Mouse (Mus musculus): ENCODE results near the gene Wdr34.

Gene Wdr34

DNA sequence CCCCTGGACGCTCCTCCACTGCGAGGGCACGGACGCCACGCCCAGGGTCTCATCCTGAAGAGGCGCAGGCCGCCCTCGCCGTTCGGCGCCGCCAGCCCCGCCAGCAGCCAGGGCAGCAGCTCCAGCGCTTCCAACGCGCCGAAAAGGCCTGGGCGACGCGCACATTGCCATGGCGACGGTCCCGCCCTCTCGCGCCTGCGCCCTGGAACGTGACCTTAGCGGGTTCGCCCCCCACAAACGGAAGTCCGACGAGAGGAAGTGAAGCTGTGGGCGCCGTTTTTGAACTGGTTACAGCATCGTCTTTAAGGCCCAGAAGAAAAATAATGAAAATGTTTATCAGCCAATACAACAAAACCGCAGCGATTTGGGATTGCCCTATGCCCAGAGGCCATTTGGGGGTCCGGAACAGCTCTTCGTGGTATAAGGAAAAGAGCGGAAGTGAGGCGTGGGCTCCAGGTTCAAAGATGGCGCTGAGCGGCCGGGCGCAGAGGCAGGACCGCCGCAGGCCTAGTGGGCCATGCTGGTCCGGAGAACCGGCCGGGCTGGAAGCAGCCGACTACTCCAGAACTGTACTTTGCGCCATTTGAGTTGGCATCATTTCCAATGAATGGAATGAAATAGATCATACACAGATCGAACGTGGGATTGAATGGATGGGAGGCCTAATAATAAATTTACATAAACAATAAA, at the start of gene Wdr34:
TSS of gene Wdr34 (minus strand) at position 183 of the 690 bp plus-strand sequence.
- peak; percentile 98 to 99 for DNase-seq

- peak; percentile 48 to 75 for DNase-seq
Observed at GRCm38 (mm10) chr2:30095882-30096527, 47.3 kb upstream of the Wdr34 start.

DNA sequence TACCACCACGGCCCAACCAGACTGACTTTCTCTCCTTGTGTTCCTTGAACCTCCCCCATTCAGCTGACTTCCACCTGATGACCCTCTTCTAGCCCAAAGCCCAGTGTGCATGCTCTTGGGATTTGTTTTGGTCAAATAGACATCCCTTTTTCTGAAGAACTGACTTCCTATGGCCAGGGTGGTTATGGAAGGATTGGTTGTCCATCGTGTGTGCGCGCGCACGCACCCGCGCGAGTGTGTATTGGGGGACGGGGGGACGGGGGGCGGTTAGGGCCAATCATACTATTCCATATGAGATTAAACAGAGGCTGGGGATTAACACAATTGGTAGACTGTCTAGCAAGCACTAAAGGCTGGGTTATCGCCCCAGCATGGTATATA, 45.5 kb upstream of the Wdr34 start:
- no peak for DNase-seq

DNA sequence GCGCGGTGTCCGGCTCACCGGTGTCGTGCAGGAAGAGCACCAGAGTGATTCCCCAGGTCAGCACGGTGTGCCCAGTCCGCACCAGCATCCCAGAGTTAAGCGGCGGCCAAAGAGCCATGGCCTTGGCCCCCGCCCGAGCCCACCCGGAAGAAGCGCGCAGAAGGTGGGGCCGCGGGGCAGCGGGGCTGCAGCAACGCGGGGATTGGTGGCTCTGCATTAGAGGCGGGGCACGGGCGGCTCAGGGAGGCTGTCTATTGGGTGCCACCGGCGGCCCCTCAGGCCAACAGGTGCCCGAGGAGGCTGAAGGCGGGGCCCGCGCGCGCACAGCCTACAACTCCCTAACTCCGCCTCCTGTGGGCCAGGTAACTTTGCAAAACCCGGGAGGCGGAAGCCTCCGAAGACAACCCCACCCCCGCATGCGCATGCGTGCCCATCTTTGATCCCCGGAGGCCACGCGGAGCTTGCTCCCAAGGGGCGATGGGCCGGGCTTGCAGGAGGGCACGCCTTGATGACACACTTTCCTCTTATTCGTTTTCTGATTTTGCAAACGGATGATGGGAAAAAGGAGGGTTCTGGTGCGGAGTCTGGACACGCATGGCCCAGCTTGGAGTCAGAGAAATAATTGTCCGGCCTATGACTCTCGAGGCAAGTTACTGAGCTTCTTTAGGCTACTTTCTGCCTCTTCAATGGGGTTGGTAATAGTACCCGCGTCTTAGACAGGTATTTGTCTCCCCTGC, 45.0 kb upstream of the Wdr34 start, which contains the start of gene Zdhhc12:
TSS of gene Zdhhc12 (minus strand) at position 178 of the 737 bp plus-strand sequence.
- DNase-seq, result peak; percentile 92 to 95

GRCm38 (mm10) chr2:30092280-30092918, 43.7 kb upstream of the Wdr34 start:
- no peak for DNase-seq

DNA sequence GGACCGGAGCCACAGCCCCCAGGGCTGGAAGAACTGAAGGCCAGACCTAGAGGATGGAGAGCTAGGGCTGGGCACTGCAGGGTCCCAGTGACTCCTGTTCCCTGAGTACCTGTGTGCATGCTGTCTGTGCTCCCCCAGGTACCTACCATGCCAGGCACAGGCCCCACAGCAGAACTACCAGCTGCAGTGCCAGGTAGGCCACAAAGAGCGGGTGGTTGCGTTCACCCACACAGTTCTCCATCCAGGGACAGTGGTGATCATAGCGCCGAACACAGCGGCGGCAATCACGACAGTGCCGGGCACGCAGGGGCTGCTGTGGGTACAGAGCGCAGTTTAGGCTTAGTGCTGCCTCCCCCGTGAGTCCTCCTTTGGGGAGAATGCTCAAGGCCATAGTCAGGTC, 42.8 kb upstream of the Wdr34 start:
- no peak for DNase-seq

DNA sequence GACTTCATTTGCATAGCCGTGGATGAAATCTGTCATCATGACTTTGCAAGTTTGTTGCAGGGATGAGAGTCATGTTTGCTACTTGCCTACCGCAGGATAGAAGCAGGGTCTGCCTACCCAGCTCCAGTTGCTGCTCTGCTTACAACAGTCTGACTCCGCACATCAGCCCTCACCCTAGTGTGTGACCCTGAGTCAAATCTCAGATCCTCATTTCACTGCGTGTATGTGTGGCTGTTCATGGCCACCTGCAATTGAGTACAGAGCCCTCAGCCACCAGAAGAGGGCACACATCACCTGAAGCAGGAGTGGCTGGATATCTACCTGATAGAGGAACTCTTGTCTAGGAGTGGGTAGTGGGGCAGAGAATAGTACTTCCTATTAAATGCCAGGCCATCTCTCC, 38.6 kb upstream of the Wdr34 start:
- no peak for DNase-seq

GRCm38 (mm10) chr2:30084632-30085031, 36.0 kb upstream of the Wdr34 start:
- no peak for DNase-seq

GRCm38 (mm10) chr2:30084113-30084512, 35.4 kb upstream of the Wdr34 start:
- DNase-seq, result no peak

DNA sequence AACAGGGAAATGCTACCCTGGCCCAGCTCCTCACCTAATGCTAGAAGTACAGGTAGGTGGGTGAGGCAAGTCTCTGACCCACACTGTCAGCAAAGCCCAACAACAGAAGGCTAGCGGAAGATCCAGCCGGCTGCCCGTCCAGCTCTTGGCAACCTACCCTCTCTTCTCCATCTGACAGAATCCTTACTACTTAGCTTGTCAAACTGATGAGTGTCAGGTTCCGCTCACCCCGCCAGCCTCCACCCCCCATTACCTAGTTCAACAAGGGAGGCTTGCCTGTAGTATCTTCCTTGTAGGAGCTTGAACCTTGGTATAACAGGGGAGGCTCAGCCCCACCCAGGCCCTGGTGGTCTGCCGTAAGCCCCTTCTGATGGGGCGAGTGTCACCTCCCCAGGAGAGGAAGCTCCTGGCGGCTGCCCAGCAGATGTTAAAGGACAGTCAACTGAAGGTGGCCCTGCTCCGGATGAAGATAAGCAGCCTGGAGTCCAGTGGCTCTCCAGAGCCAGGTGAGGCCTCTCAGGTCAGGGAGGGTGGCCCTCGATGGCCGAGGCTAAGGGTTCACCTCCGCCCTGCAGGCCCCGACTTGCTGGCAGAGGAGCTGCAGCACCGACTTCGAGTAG, 31.6 kb upstream of the Wdr34 start:
- no peak for DNase-seq

DNA sequence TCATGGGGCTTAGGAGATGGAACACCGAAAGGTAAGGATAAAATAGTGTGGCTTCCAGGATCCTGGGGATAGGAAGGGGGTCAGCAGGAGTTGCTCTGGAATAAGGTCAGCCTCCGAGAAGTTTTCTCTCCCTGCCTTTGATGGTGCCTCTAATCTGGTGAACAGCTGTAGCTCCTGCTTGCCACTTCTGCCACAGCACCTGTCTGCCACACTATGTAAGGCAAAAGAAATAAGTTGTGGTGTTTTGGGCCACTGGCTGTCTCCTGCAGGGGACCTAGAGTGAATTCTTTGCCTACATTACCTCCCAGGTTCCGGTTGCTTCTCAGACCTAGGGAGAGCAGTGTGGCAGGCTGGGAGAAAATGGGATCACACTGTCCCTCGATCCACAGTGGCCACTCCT, 30.1 kb upstream of the Wdr34 start:
- DNase-seq, result no peak

GRCm38 (mm10) chr2:30078349-30078712, 29.6 kb upstream of the Wdr34 start:
- no peak for DNase-seq

- DNase-seq, result peak; percentile 85 to 90
Observed at GRCm38 (mm10) chr2:30077502-30078348, 29.0 kb upstream of the Wdr34 start, which contains the start of gene Pkn3. Pkn3 (plus strand) TSS chr2:30077684.

GRCm38 (mm10) chr2:30076959-30077358, 28.3 kb upstream of the Wdr34 start:
- DNase-seq, result no peak

DNA sequence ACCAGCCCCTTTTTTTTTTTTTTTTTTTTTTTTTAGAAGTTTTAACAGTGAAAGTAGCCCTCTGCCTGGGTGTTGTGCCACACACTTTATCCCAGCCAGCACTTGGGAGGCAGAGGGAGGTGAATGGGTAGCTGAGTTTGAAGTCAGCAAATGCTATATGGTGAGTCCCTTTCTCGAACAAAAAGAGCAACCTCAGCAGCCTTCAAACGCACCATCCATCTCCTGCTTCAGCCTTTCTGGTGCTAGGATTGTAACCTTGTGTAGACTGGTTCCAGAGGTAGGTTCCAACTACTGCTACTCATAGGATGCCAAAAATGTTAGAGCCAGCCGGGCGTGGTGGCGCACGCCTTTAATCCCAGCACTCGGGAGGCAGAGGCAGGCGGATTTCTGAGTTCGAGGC, 27.8 kb upstream of the Wdr34 start:
- DNase-seq, result no peak

GRCm38 (mm10) chr2:30075625-30076024, 26.9 kb upstream of the Wdr34 start:
- no peak for DNase-seq

- DNase-seq, result no peak
Observed at GRCm38 (mm10) chr2:30073285-30073684, 24.6 kb upstream of the Wdr34 start.

DNA sequence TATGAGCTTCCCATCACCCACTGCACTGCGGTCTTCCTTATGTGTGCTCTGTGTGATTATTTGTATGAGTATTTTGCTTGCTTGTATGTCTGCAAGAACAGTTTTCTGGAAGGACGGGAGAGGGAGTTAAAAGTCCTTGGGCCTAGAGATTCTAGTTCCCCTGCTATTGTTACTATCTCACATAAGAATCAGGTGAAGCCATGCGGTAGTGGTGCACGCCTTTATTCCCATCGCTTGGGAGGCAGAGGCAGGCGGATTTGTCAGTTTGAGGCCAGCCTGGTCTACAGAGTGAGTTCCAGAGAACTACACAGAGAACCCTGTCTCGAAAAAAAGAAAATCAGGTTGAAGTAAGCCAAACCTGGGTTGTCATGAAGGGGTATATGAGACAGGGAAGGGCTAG, 24.2 kb upstream of the Wdr34 start:
- no peak for DNase-seq

DNA sequence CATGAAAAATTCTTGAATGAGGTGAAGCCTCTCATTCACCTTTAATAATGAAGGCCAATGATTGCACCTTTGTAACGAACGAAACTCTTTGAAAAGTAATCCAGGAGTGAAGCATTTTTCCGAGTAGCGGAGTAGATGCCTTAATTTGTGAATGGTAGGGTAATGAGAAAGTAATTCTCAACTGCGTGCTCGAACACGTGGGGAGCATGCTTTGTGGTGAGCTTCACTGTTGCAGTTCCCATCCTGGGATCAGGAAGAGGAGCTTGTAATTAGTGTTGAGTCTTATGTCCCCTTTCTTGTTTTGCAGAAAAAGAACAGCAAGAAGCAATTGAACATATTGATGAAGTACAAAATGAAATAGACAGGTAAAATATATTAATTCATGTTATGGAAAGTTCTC, 19.3 kb upstream of the Wdr34 start:
- no peak for DNase-seq

DNA sequence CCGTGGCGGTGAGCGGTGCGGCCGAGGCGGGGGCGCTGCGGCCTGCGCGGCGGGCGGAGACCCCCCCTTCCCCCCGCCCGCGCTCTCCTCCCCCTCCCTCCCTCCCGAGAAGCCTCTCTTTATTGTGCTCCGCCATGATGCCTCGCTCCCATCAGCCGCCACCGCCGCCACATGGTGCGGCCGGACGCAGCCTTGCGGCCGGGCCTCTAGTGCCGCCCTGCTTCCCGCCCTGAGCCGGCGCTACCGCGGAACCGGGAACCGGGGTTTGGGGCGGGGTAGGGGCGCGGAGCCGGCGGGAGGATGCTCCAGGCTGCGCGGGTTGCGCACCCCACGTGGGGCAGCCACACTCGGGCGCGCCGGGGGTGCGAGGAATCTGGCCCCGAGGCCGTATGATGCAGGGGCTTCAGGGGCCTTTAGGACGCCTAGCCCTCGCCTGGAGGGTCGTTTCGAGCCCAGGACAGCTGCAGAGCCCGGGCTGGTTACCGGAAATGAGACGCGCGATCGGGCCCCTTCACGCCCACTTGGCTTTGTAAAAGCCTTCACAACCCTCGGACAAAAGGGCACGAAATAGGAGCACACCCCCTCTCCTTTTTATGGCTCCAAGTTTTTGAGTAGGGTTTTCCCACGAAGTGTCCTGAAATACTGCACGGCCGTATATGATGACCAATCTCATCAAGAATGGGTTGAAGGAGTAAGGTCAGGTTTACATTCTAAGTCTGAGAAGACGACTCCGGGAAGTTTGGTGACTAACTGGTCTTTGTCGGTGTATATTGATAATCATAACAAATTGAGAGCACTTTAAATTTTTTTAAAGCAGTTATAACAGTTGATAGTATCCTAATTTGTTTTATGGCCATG, 18.6 kb upstream of the Wdr34 start:
- DNase-seq, result peak in 1 of 2 experiments; percentile 73
